Mouse (Mus musculus) embryo, embryonic 11.5 days (tissue): ENCODE results near the gene Rap1gap2.

Experiments used
- DNase-seq: peaks from one replicate; pipeline ENCODE4 v3.0.0-alpha.2; 2012; ENCODE audit warnings: low read depth, low spot score

The Rap1gap2 gene

DNA sequence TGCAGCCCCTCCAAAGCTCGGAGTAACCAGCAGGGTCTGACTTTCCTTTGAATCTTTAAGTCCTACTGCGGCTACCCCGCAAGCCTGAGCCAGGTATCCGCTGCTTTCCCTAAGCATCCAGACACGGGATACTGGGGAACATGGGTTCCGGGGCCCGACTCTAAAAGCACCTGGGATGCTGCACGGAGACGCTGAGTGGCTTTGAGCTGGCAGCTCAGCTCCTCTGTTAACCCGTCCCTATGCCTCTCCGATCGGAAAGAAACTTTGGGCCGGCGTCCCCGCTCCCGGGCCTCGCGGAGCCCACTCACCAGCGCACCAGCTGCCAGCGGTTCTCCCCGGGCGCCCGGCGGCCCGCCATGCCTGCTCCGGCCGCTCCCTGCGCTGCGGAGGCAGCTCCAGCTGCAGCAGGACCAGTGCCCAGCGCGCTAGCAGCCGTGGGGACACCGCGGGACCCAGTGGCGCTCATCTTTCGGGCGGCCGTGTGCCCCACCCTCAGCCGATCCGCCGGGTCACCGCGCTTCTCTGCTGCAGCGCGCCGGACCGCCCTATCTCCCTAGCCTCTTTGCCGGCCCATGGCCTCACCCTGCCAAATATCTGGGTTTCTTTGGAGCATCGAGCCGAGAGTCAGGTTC, at the start of gene Rap1gap2:
Gene Rap1gap2 (minus strand): TSS at position 371 of the 632 bp plus-strand sequence.
- no peak for DNase-seq

DNA sequence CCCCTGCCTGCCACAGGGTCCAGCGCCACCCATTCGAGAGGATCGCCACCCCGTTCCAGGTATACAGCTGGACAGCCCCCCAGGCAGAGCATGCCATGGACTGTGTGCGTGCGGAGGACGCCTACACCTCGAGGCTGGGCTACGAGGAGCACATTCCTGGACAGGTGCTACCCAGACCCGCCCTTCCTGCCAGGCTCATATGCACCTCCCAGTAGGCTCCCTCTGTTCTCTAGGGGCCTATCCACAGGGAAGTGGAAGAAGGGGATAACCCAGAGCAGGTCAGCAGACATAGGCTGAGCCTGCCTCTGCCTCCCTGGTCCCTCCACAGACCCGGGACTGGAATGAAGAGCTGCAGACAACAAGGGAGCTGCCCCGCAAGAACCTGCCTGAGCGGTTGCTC, 49.6 kb upstream of the Rap1gap2 start:
- DNase-seq = no peak

DNA sequence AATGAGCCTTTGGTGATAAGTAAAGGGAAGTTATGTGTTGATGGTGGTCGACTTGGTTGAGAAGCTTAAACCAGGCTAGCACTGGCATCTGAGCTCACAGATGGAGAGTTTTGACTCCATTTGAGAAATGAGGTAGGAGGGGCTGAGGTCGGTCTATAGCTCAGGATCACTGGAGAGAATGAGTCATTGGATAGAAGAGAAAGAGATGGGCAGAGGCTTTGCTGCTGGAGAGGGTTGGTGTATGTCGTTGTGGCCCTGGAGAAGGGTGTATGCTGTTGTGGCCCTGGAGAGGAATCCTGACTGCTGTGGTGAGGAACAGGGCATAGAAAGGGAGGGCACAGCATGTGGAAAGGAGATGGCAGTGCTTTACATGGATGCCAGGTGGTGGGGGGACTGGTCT, 45.2 kb upstream of the Rap1gap2 start:
- no peak for DNase-seq

DNA sequence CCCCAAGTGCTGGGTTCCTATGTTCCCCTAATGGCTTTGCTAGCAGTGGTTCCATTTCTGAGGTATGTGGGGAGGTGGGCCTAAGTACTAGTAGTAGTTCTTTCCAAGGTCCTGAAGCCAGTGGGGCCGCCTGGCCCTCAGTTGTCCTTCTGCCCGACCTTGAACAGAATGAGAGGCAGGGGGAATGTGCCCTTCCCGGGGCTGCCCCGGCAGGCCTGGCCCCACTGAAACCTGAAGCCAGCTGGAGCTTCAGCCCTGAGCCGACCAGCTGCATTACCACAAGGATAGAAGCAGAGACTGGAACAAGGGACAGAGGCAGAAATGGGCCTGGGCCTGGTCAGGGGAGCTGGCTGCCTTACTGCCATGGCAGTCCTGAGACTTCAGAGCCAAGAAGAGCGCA, 42.7 kb upstream of the Rap1gap2 start:
- DNase-seq = no peak

DNA sequence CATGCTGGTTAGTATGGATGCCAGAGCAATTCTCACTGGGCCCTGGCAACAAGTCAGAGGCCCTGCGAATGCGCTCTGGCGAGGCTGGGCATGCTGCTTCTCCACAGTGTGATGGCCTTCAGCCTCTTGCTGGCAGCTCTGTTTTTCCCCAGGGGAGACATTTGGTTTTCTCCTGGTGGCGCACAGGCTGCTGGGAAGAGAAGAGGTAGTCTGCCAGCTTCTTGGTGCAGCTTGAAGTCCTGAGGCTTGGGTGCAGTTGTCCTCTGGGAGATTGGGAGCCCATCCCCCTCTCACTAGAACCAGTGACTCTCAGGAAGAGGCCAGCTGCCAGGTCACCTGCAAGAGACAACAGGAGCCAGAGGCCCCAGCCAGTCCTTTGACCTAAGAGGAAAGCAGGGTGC, 42.1 kb upstream of the Rap1gap2 start:
- DNase-seq = no peak

DNA sequence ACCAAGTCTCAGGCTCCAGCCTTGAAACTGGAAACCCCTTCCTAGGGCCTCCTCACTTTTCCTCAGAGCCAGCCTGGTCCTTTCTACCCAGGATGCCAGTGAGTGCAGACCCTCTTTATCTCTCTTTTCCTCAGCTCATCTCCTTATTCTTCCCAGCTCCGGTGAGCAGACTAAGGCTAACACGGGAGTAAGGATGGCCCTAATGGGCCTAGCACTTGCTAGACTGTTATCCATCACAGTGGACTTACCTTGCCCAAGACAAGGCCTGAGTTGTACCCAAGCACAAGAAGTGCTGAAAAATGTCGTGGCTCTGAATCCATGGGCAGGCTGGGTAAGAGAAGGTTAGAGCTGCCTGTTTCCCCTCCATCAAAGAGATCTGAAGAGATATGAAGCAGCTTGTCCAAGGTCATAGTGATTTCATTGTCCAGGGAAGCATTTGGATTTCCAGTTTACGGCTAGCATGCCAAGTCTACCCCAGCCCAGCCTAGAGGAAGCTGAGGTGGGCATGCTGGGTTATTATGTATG, 39.9 kb upstream of the Rap1gap2 start:
- DNase-seq = no peak

DNA sequence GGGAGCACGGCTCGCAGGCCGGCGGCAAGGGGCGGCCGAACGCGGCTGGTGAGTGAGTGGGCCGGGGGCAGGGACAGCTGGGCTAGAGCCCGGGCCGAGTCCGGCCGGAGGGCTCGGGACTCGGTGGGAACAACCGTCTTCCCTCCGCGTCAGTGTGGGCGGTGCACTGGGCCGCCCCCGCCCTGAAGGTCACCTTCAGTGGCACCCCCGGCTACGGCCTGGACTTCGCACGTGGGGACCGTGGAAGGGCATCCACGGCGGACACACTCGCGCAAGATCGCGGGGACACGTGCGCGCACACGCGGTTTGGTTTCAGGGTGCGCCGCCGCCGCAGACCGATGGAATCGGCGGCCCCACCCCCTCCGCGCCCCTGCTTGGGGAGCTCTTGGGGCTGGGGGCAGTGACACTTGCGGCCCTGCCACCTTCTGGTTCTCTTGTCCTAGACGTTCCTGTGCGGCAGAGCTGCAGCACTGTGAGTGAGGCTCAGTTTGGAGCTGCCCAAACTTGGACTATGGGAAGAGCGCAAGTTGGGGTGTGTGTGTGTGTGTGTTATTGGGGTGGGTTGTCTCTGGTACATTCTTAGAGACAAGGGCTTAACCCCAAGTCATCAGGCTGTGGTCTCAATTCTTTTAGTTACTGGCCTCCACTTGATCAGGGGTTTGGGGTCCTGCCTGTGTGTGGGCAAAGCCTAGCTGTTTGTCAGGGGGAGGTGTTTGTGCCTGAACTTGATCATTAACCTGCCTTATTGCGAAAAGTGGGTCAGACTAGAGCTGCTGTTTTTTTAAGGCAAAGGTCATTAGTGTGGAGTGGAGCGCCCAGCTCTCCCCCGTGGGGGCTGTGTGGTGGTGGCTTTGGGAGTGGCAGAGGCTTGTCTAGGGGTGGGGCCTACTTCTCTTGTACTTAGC, 39.2 kb upstream of the Rap1gap2 start:
- DNase-seq = no peak

DNA sequence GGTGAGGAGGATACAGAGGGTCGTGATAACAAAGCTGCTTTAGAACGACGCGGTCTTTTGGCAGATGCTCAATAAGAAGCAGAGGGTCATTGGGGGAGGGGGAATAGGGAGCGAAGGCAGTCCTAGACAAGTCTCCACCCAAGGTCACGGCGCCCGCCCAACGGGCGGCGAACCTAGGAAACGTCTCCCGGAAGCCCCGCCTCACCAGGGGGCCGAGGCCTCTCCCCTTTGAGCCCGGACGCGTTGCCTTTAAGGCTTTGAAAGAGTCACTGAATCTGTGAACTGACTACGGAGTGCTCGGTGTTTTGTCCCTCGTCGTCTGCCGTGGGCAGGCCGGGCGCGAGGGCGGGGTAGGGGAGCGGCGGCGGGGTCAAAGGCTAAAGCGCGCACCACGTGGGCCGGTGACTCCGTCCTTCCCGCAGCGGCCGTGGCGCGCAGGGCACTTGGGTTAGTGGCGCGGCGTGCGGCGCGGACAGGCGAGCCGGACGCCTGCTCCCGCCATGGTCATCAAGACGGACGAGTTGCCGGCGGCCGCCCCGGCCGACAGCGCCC, 38.5 kb upstream of the Rap1gap2 start, which contains the start of gene Cluh:
Gene Cluh (plus strand): TSS at position 401 of the 552 bp plus-strand sequence.
- DNase-seq = peak; percentile 88

DNA sequence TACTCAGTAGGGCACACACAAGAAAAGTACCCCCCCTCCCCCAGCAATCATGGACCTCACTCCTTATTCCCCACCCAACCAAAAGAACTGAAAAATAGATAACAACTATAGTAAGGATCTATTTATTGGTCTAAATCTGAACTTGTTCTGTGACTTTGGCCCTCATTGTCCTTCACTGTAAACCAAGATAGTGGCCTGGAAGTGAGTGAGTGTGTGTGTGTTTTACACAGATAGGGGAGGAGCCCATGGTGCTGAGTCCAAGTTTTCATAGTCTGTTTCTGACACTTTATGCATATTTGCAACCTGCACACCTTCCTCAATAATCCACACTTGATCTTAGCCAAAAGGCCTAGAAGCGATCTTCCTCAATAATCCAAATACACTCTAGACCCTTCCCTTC, 38.0 kb upstream of the Rap1gap2 start:
- DNase-seq = no peak

DNA sequence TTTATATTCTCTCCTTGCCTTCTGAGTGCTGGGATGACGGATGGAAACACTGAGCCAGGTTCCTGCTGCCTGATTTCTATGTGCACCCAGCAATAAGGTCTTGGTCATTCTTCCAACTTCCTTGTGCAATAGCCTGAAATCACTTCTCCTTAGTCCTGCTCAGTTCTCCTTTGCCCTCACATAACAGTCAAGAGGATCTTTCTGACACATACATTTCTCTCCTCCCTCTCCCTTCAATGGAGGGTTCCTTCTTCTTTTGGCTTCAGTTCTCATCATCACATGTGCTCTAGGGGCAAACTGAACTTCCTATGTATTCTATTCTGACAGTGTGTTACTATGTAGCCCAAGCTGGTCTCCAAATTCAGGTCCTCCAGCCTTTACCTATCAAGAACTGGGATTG, 37.3 kb upstream of the Rap1gap2 start:
- no peak for DNase-seq

DNA sequence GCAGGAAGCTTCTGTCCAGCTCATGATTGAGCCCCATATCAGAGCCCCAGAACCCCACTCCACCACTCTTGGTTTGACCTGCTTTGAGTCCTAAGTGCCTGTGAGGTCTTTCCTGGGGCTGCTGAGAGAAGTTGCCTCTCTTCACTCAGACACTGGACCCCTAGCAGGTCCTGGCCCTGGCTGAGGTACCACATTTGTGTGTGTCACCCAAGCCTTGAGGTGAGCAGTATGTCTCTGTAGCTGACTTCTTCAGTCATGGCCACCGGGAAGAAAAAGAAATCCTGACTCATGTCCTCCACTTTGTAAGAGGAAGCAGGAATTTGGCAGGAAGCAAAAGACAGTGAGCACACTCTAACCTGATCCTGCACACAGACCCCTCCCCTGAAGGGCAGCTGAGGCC, 28.9 kb upstream of the Rap1gap2 start:
- DNase-seq = no peak

DNA sequence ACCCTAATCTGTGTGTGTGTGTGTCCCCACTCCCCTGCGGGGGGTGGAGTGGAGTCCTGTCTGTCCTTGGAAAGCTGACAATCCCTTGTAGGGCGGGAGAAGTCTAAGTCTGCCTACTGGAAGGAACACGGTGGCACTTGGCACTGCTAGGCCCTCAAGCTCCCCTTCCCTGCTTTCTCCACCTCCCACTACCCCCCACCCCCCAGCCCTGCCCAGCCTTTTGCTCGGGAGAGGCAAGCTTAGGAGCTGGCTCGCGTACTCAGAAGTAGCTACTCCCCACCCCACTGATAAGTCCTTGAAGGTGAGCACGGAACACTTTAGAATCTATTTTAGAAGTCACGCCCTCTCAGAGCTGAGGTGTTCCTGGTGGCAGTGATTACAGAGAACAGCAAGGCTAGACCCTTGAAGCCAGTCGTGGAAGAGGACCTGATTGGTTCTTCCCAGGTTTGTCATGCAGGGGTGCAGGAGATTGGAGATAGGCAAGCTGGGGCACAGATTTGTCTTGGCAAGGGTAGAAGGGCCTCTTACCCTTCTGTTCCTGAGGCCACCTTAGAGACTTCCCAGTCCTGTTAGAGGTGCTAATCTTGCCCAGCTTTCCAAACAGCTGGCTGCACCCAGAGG, 28.2 kb upstream of the Rap1gap2 start:
- no peak for DNase-seq

DNA sequence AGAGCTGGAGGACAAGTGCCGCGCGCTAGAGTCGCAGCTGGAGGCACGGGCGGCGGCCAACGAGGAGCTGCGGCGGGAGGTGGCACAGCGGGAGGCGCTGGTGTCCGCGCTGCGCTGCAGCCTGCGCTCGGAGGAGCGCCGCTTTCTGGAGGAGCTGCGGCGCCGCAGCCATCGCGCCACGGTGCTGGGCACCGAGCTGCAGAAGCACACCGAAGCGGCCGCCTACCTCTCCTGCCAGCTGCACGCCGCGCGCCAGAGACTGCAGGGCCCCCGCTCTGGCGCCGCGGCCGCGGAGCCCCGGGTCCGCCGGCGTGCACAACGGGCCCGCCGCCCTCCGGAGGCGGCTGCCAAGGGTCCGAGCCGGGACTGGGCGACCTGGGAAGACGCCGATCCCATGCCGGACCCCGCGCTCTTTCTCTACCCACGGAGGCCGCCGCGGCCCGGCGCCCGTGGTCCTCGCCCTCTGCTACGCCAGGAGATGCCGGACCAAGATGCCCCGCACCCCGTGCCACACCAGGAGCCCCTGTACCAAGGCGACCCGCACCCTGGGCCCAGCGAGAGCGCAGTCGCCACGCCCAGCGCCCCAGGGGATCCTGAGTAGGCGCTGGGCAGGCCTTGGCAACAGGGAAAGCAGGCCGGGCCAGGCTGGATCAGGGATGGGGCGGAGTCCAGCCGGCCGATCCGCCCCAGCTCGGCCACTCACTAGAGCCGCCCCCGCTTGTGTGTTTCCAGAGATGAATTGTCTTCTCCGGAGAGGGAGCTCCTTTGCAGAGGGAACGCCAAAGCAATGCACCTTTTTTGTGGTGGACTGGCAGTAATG, 27.5 kb upstream of the Rap1gap2 start:
- DNase-seq = peak; percentile 51

DNA sequence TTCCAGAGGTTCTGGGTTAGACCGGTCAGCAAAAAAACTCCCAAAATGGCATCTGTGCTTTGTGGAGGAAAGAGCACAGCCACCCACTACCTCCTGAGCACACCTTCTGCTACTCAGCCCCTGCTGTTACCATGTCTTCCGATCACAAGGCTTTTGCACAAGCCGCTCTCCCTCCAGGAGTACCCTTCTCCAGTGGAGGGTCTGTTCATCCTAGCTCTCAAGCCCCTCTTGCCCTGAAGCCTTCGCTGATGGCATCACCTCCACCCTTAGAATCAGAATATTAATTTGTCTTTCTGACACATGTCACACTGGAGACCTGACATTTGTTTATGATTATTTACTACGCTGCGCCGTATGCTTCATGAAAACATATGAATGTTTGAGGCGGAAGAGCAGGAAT, 26.8 kb upstream of the Rap1gap2 start:
- DNase-seq = no peak

DNA sequence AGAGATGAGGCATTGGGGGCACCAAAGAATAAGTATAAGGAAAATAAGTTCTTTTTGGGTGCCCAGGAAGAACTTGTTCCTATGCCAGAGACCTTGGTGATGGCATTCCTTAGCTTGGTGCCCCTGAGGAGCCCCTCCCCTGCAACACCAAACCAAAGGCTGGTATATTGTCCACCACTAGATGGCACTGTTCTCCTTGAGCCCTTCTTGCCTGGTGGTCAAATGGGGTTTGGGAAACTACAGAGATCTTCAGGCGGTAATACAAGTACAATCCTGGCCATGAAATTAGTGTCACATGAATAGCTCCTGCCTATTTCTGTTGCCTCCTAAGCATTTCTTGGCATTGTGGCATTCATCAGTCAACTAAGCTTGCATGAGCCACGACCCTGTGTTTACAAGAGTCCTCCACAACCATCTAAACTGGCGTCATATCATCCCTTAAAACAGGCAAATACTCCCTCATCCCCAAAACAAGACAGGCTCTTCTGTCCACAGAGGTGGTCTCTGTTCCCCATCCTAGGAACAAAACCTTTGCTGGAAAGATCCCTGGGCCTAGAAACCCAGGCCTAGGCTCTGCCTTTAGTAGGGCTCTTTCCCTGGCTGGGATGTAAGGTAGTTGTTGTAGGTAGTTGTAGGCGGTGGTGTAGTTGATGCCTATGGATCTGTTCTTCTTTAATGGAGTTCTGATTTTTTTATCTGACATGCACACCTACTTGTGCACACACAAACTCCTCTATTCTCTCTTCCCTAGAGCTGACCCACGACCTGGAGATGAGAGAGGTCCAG, 24.0 kb upstream of the Rap1gap2 start:
- peak; percentile 71 for DNase-seq

DNA sequence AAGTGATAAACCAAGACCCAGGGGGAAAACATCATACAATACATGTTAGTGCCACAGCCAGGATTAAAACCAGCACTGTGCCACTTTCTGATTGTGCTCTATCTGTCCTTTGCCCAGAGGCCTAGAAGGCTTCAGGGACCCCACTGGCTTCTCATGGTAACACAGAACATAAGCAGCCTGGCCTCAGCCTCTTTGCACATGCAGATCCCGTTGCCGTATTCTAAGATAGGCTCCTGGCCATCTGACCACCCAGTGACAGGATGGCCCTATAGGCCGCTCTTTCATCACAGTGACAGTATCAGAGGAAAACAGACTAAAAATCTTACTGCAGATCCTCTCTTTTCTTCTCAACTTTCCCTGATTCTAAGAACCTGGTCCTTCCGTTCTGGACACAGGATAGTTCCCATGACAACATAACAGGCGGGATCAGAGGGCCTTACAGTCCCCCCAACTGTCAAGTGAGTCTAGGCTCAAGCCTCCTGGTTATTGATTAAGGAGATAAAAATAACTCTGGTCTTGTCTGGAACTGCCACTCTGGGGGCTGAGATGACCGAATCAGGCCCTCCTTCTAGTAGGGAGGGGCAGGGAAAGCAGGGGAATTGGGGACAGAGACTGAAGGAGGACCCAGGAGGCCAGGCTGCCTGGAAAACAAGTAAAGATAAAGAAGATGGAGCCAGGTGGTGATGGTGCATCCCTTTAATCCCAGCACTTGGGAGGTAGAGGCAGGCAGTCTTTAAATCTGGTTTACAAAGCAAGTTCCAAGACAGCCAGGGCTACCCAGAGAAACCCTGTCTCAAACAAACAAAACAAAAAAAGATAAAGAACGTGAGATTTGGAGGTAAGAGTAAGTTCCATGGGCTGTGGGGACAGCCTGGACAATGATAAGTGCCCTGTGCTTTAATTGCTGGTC, 21.4 kb upstream of the Rap1gap2 start:
- no peak for DNase-seq

DNA sequence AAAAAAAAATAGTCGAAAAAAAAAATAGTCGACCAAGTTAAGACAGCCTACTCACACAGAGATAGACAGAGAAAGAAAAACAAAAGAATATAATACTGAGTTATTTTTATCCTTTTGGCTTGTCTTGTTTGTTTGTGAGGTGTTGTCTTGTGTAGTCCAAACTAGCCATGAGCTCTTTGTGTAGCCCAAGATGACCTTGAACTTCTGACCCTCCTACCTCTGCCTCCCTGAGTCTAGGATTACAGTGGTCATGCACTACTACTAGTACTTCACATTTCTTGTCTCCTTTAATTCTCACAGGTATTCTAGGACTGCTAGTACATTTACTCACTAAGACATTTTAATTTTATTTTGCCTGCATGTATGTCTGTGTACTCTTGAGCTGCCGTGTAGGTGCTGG, 16.8 kb upstream of the Rap1gap2 start:
- DNase-seq = no peak

DNA sequence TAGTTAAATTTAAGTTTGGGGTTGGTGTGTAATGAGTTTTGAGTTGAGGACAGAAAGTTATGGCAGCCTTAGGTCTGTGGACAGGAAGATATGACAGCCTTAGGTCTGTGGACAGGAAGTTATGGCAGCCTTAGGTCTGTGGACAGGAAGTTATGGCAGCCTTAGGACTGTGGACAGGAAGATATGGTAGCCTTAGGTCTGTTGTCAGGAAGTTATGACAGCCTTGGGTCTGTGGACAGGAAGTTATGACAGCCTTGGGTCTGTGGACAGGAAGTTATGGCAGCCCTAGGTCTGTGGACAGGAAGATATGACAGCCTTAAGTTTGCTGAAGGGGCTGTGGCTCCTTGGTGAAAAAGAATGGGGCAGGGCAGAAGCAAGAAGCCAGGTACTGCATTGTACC, 14.6 kb upstream of the Rap1gap2 start:
- no peak for DNase-seq

DNA sequence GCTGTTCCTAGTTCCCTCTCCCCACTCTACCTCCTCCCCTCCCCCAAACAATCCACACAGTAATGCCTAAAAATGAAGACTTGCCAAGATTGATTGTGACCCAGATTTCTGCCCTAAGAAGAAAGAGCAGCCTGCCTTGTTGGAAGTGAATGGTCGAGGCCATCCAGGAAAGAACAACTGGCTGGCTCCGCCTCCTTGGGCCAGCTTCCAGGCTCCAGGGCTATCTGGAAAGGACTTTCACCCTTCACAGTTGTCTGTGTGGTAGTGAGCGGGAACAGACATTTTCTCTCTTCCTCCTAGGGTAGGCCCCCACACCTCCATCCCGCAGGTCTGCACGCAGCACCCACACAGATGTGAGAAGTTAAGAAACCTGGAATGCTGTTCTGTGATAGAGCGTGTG, 13.0 kb upstream of the Rap1gap2 start:
- DNase-seq = no peak
